Mouse (Mus musculus) forebrain, embryonic 10.5 days (tissue): Measurements from ENCODE around the gene Map4k2. TPM values are rescaled to one million over a fixed set of nuclear protein-coding genes. Genes with fewer than 3 reads are reported as not detected.

Experiments used
- DNase-seq: peaks from one replicate; pipeline ENCODE4 v3.0.0-alpha.2; 2017; ENCODE audit warnings: low spot score; ENCODE audit errors: extremely low spot score
- H3K27ac ChIP-seq: fragments of 300-500 bp; sonication (generic); 2 replicates; pipeline ENCODE4 v1.5.1; 2016; ENCODE audit warnings: mild to moderate bottlenecking
- H3K27me3 ChIP-seq: fragments of 300-500 bp; sonication (generic); 2 replicates; pipeline ENCODE4 v1.6.1; 2016; ENCODE audit warnings: mild to moderate bottlenecking; ENCODE audit not compliant: poor library complexity, severe bottlenecking
- H3K36me3 ChIP-seq: fragments of 300-500 bp; sonication (generic); replicated peaks from 2 replicates; pipeline ENCODE4 v1.6.1; 2016; ENCODE audit warnings: mild to moderate bottlenecking, moderate library complexity
- H3K4me1 ChIP-seq: fragments of 300-500 bp; sonication (generic); 2 replicates; pipeline ENCODE4 v1.6.1; 2016
- H3K4me3 ChIP-seq: fragments of 300-500 bp; sonication (generic); 2 replicates; pipeline ENCODE4 v1.5.1; 2016; ENCODE audit warnings: mild to moderate bottlenecking, moderate library complexity
- H3K9me3 ChIP-seq: fragments of 300-500 bp; sonication (generic); 2 replicates; pipeline ENCODE4 v1.6.1; 2016; ENCODE audit warnings: mild to moderate bottlenecking, moderate library complexity
- WGBS: fragments of 180-500 bp; shearing (Covaris S2); methylation state at CpG from one replicate; pipeline ENCODE4 v1.1.7; 2016; 5-methylcytosine and 5-hydroxymethylcytosine counted together
- polyA plus RNA-seq: library from polyadenylated mRNA; unstranded; fragments of >200 nt; fragmentation: Nextera tagmentation; extraction: Ambion mirVana; gene quantifications from 2 replicates; pipeline ENCODE4 v1.2.1, GENCODE M21; 2016

The Map4k2 gene
- polyA plus RNA-seq: 12.6 and 14.5 TPM in 2 replicates

GRCm38 (mm10) chr19:6340524-6341452 is at the start of gene Map4k2:
Gene Map4k2 (plus strand): TSS chr19:6341135.
- Histone ChIP-seq H3K4me1 (peaks cover 54% of the 10 kb centered on the region), H3K27me3 (no peaks in the 10 kb centered on the region), H3K9me3 (no peaks in the 10 kb centered on the region), H3K4me3 (peak within 1 kb of the TSS; percentile 77), H3K27ac (peak within 1 kb of the TSS; percentile 84), H3K36me3 (peaks cover 73% of the 10 kb centered on the region)
- WGBS: 7% methylated on average over 72 of the region's 72 CpGs
- peak; percentile 69 for DNase-seq

- Histone ChIP-seq H3K27ac (no peak overlapping the region), H3K4me1 (peaks cover 17% of the 10 kb centered on the region), H3K27me3 (no peaks in the 10 kb centered on the region), H3K9me3 (no peaks in the 10 kb centered on the region), H3K4me3 (no peak overlapping the region), H3K36me3 (peaks cover 91% of the 10 kb centered on the region)
- no peak for DNase-seq
- WGBS: 97% methylated on average over 5 of the region's 5 CpGs
Measured at GRCm38 (mm10) chr19:6292262-6292661, 48.7 kb upstream of the Map4k2 start.

- Histone ChIP-seq H3K27me3 (no peaks in the 10 kb centered on the region), H3K27ac (no peak overlapping the region), H3K4me3 (no peak overlapping the region), H3K4me1 (peaks cover 5% of the 10 kb centered on the region), H3K36me3 (peaks cover 94% of the 10 kb centered on the region), H3K9me3 (no peaks in the 10 kb centered on the region)
- no peak for DNase-seq
- 95% methylated on average over 17 of the region's 17 CpGs for WGBS
Measured at GRCm38 (mm10) chr19:6294301-6294700, 46.6 kb upstream of the Map4k2 start.

GRCm38 (mm10) chr19:6296551-6297210 is 44.3 kb upstream of the Map4k2 start:
- 91% methylated on average over 5 of the region's 5 CpGs for WGBS
- no peak overlapping the region for H3K27ac ChIP-seq
- H3K36me3 ChIP-seq: peaks cover 91% of the 10 kb centered on the region
- no peaks in the 10 kb centered on the region for H3K9me3 ChIP-seq
- peaks cover 17% of the 10 kb centered on the region for H3K4me1 ChIP-seq
- no peak for DNase-seq
- no peaks in the 10 kb centered on the region for H3K27me3 ChIP-seq
- H3K4me3 ChIP-seq: no peak overlapping the region

GRCm38 (mm10) chr19:6297641-6298040 is 43.3 kb upstream of the Map4k2 start:
- Histone ChIP-seq H3K36me3 (peaks cover 82% of the 10 kb centered on the region), H3K9me3 (no peaks in the 10 kb centered on the region), H3K4me3 (no peak overlapping the region), H3K27me3 (no peaks in the 10 kb centered on the region), H3K27ac (no peak overlapping the region), H3K4me1 (peaks cover 21% of the 10 kb centered on the region)
- 90% methylated on average over 9 of the region's 9 CpGs for WGBS
- DNase-seq: no peak

GRCm38 (mm10) chr19:6299003-6299402 is 41.9 kb upstream of the Map4k2 start:
- 89% methylated on average over 4 of the region's 4 CpGs for WGBS
- DNase-seq: no peak
- Histone ChIP-seq H3K9me3 (no peaks in the 10 kb centered on the region), H3K36me3 (peaks cover 70% of the 10 kb centered on the region), H3K27ac (0 out of 2 replicates have a peak overlapping the region, but pooled peaks have one; percentile 15), H3K4me3 (no peak overlapping the region), H3K27me3 (no peaks in the 10 kb centered on the region), H3K4me1 (peaks cover 24% of the 10 kb centered on the region)

GRCm38 (mm10) chr19:6299450-6300267 is 41.3 kb upstream of the Map4k2 start:
- 88% methylated on average over 7 of the region's 7 CpGs for WGBS
- peaks cover 64% of the 10 kb centered on the region for H3K36me3 ChIP-seq
- H3K9me3 ChIP-seq: no peaks in the 10 kb centered on the region
- peak overlapping the region; percentile 22; the same call in 1 of the 2 replicates for H3K27ac ChIP-seq
- no peak overlapping the region for H3K4me3 ChIP-seq
- H3K4me1 ChIP-seq: peaks cover 26% of the 10 kb centered on the region
- no peaks in the 10 kb centered on the region for H3K27me3 ChIP-seq
- no peak for DNase-seq

GRCm38 (mm10) chr19:6300402-6300841 is 40.5 kb upstream of the Map4k2 start:
- 77% methylated on average over 7 of the region's 7 CpGs for WGBS
- no peaks in the 10 kb centered on the region for H3K9me3 ChIP-seq
- H3K27me3 ChIP-seq: no peaks in the 10 kb centered on the region
- peaks cover 28% of the 10 kb centered on the region for H3K4me1 ChIP-seq
- H3K4me3 ChIP-seq: no peak overlapping the region
- DNase-seq: no peak
- H3K36me3 ChIP-seq: peaks cover 56% of the 10 kb centered on the region
- H3K27ac ChIP-seq: 0 out of 2 replicates have a peak overlapping the region, but pooled peaks have one; percentile 22

GRCm38 (mm10) chr19:6302114-6302513 is 38.8 kb upstream of the Map4k2 start:
- H3K4me3 ChIP-seq: no peak overlapping the region
- H3K27ac ChIP-seq: no peak overlapping the region
- 93% methylated on average over 5 of the region's 5 CpGs for WGBS
- H3K27me3 ChIP-seq: no peaks in the 10 kb centered on the region
- DNase-seq: no peak
- H3K9me3 ChIP-seq: no peaks in the 10 kb centered on the region
- H3K4me1 ChIP-seq: peaks cover 45% of the 10 kb centered on the region
- peaks cover 39% of the 10 kb centered on the region for H3K36me3 ChIP-seq

GRCm38 (mm10) chr19:6302522-6302921 is 38.4 kb upstream of the Map4k2 start:
- H3K27me3 ChIP-seq: no peaks in the 10 kb centered on the region
- no peak overlapping the region for H3K4me3 ChIP-seq
- H3K36me3 ChIP-seq: peaks cover 35% of the 10 kb centered on the region
- WGBS: 57% methylated on average over 4 of the region's 4 CpGs
- H3K9me3 ChIP-seq: no peaks in the 10 kb centered on the region
- H3K4me1 ChIP-seq: peaks cover 49% of the 10 kb centered on the region
- no peak for DNase-seq
- no peak overlapping the region for H3K27ac ChIP-seq

GRCm38 (mm10) chr19:6303831-6304230 is 37.1 kb upstream of the Map4k2 start:
- Histone ChIP-seq H3K4me3 (no peak overlapping the region), H3K4me1 (peaks cover 59% of the 10 kb centered on the region), H3K27me3 (no peaks in the 10 kb centered on the region), H3K9me3 (no peaks in the 10 kb centered on the region), H3K27ac (no peak overlapping the region), H3K36me3 (peaks cover 22% of the 10 kb centered on the region)
- DNase-seq: no peak
- WGBS: 85% methylated on average over 6 of the region's 6 CpGs

GRCm38 (mm10) chr19:6304787-6305516 is 36.0 kb upstream of the Map4k2 start:
- Histone ChIP-seq H3K36me3 (peaks cover 11% of the 10 kb centered on the region), H3K27me3 (no peaks in the 10 kb centered on the region), H3K4me1 (peaks cover 60% of the 10 kb centered on the region), H3K9me3 (no peaks in the 10 kb centered on the region), H3K4me3 (peak overlapping the region; percentile 2; the same call in 1 of the 2 replicates), H3K27ac (peak overlapping the region; percentile 54)
- DNase-seq: peak; percentile 83
- 32% methylated on average over 5 of the region's 5 CpGs for WGBS
